Mouse (Mus musculus) C2C12 (cell line): ENCODE results near the gene Azi2.

ENCODE experiments used
- CEBPB ChIP-seq: IDR thresholded peaks from one replicate; pipeline ENCODE4 v1.6.1; 2011; ENCODE audit warnings: low read depth, mild to moderate bottlenecking, control low read depth, moderate library complexity
- CTCF ChIP-seq: IDR thresholded peaks from one replicate; pipeline ENCODE4 v1.5.1; 2011; ENCODE audit not compliant: control insufficient read depth, insufficient read depth, insufficient read length
- MAX ChIP-seq: IDR thresholded peaks from one replicate; pipeline ENCODE4 v1.6.1; 2011; ENCODE audit warnings: mild to moderate bottlenecking, control low read depth
- MYOG ChIP-seq: IDR thresholded peaks from one replicate; pipeline ENCODE4 v1.6.1; 2011; ENCODE audit not compliant: control insufficient read depth, insufficient read length; ENCODE audit errors: extremely low read depth

DNA sequence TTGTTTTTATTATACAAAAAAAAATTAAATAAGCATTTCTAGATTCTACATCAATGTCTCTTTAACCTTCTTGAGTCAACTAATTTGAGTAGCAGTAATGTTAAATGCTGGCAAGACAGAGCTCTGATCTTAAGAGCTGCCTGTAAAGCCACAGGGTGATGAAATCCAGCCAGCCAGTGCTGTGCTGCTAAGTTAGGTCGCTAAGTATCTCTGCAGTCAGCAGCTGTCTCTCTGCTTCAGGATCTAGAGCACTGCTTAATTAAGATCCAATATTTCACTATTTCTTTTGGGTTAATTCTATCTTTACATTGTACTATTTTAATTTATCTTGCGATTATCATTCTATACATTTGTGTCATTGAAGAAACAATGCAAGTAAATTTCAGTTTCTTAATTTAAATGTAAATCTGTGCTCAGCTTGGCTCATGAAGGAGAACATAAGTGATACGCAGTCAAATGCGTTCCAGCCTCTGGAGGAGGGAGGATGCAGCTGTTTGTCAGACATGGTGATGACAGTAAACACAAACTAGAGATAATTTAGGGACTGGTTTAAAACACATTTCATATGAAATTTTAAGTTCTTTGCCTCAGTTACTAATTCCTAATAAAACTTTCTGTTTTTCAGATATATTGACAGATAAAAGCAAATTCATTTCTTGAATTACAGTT, 36.9 kb upstream of the Azi2 start:
- no peak for TF ChIP-seq CTCF
- TF ChIP-seq MYOG = no peak
- no peak for TF ChIP-seq MAX
- no peak for TF ChIP-seq CEBPB
